Mouse (Mus musculus) erythroblast, embryonic 14.5 days (primary cell): Measurements from ENCODE around the gene Fshr. TPM values are rescaled to one million over a fixed set of nuclear protein-coding genes. Genes with fewer than 3 reads are reported as not detected.

ENCODE experiments used
- H3K27me3 ChIP-seq: 2 replicates; pipeline ENCODE4 v1.6.1; 2012; ENCODE audit warnings: inconsistent platforms; ENCODE audit not compliant: control insufficient read depth
- H3K36me3 ChIP-seq: 2 replicates; pipeline ENCODE4 v1.6.1; 2012; ENCODE audit warnings: mild to moderate bottlenecking, inconsistent platforms; ENCODE audit not compliant: control insufficient read depth
- H3K4me1 ChIP-seq: 2 replicates; pipeline ENCODE4 v1.6.1; 2012; ENCODE audit warnings: inconsistent platforms; ENCODE audit not compliant: control insufficient read depth
- H3K4me3 ChIP-seq: replicated peaks from 2 replicates; pipeline ENCODE3; 2012; ENCODE audit warnings: moderate library complexity, mild to moderate bottlenecking, inconsistent platforms
- H3K9me3 ChIP-seq: 2 replicates; pipeline ENCODE4 v1.6.1; 2012; ENCODE audit warnings: low read length, inconsistent platforms, mixed read lengths; ENCODE audit not compliant: control insufficient read depth
- GATA1 ChIP-seq: IDR thresholded peaks from 2 replicates; pipeline ENCODE4 v1.6.1; 2012; ENCODE audit warnings: low read length, inconsistent platforms, mixed read lengths
- TAL1 ChIP-seq: IDR thresholded peaks from 3 replicates; pipeline ENCODE4 v1.6.1; 2012; ENCODE audit warnings: low read length, inconsistent platforms, mixed read lengths
- polyA plus RNA-seq: library from polyadenylated mRNA; stranded (reverse); fragments of >175 nt; gene quantifications from 2 replicates; pipeline ENCODE4 v1.2.3, GENCODE M21; 2012

The Fshr gene
- polyA plus RNA-seq, 1 experiment = not detected

- H3K9me3 ChIP-seq = no peaks in the 10 kb centered on the region
- no peaks in the 10 kb centered on the region for H3K27me3 ChIP-seq
- no peak overlapping the region for H3K4me3 ChIP-seq
- H3K36me3 ChIP-seq = no peaks in the 10 kb centered on the region
- TF ChIP-seq TAL1 (no peak), GATA1 (no peak)
- no peaks in the 10 kb centered on the region for H3K4me1 ChIP-seq
Observed at GRCm38 (mm10) chr17:89005959-89006358, 194.5 kb downstream of the Fshr start.

- Histone ChIP-seq H3K36me3 (no peaks in the 10 kb centered on the region), H3K4me3 (no peak overlapping the region), H3K27me3 (no peaks in the 10 kb centered on the region), H3K4me1 (no peaks in the 10 kb centered on the region), H3K9me3 (no peaks in the 10 kb centered on the region)
- TF ChIP-seq TAL1 (no peak), GATA1 (no peak)
Observed at GRCm38 (mm10) chr17:88999907-89000306, 200.6 kb downstream of the Fshr start.

- TF ChIP-seq GATA1 (no peak), TAL1 (no peak)
- no peaks in the 10 kb centered on the region for H3K4me1 ChIP-seq
- no peaks in the 10 kb centered on the region for H3K36me3 ChIP-seq
- no peaks in the 10 kb centered on the region for H3K9me3 ChIP-seq
- H3K4me3 ChIP-seq = no peak overlapping the region
- H3K27me3 ChIP-seq = no peaks in the 10 kb centered on the region
Observed at GRCm38 (mm10) chr17:88998243-88998642, 202.2 kb downstream of the Fshr start.

GRCm38 (mm10) chr17:88991238-88991637 is 209.2 kb downstream of the Fshr start:
- H3K4me3 ChIP-seq = no peak overlapping the region
- H3K9me3 ChIP-seq = no peaks in the 10 kb centered on the region
- no peaks in the 10 kb centered on the region for H3K36me3 ChIP-seq
- no peak for TF ChIP-seq GATA1
- no peak for TF ChIP-seq TAL1
- no peaks in the 10 kb centered on the region for H3K27me3 ChIP-seq
- no peaks in the 10 kb centered on the region for H3K4me1 ChIP-seq

GRCm38 (mm10) chr17:88980708-88981355 is 219.6 kb downstream of the Fshr start:
- no peaks in the 10 kb centered on the region for H3K27me3 ChIP-seq
- no peaks in the 10 kb centered on the region for H3K36me3 ChIP-seq
- H3K4me1 ChIP-seq = no peaks in the 10 kb centered on the region
- peaks cover 9% of the 10 kb centered on the region for H3K9me3 ChIP-seq
- H3K4me3 ChIP-seq = no peak overlapping the region
- TF ChIP-seq TAL1 (no peak), GATA1 (no peak)

- no peak for TF ChIP-seq TAL1
- no peak for TF ChIP-seq GATA1
- no peaks in the 10 kb centered on the region; the same call in 1 of the 2 replicates for H3K9me3 ChIP-seq
- no peaks in the 10 kb centered on the region for H3K36me3 ChIP-seq
- H3K4me3 ChIP-seq = no peak overlapping the region
- H3K4me1 ChIP-seq = no peaks in the 10 kb centered on the region
- H3K27me3 ChIP-seq = no peaks in the 10 kb centered on the region
Observed at GRCm38 (mm10) chr17:88974538-88974937, 225.9 kb downstream of the Fshr start.

GRCm38 (mm10) chr17:88966028-88966427 is 234.4 kb downstream of the Fshr start:
- Histone ChIP-seq H3K36me3 (no peaks in the 10 kb centered on the region), H3K9me3 (peaks cover 5% of the 10 kb centered on the region), H3K4me3 (no peak overlapping the region), H3K4me1 (no peaks in the 10 kb centered on the region), H3K27me3 (no peaks in the 10 kb centered on the region)
- TF ChIP-seq TAL1 = no peak
- TF ChIP-seq GATA1 = no peak

GRCm38 (mm10) chr17:88954011-88954410 is 246.5 kb downstream of the Fshr start:
- Histone ChIP-seq H3K4me3 (no peak overlapping the region), H3K36me3 (no peaks in the 10 kb centered on the region), H3K4me1 (no peaks in the 10 kb centered on the region), H3K9me3 (no peaks in the 10 kb centered on the region), H3K27me3 (no peaks in the 10 kb centered on the region)
- TF ChIP-seq GATA1 (no peak), TAL1 (no peak)

- H3K4me3 ChIP-seq = no peak overlapping the region
- H3K4me1 ChIP-seq = no peaks in the 10 kb centered on the region
- TF ChIP-seq TAL1 (no peak), GATA1 (no peak)
Observed at GRCm38 (mm10) chr17:88938153-88938681, 262.3 kb downstream of the Fshr start.

More at GRCm38 (mm10) chr17:88938153-88938681, 262.3 kb downstream of the Fshr start:
- Histone ChIP-seq H3K27me3 (no peaks in the 10 kb centered on the region), H3K9me3 (no peaks in the 10 kb centered on the region; the same call in 1 of the 2 replicates), H3K36me3 (no peaks in the 10 kb centered on the region)
